Mouse (Mus musculus) granulocyte monocyte progenitor cell, adult 5-6 weeks (primary cell): ENCODE results near the gene Zfand2b. TPM values are rescaled to one million over a fixed set of nuclear protein-coding genes. Genes with fewer than 3 reads are reported as not detected.

ENCODE experiments used
- ATAC-seq: replicated peaks from 2 replicates; pipeline ENCODE4 v1.8.0; 2016; ENCODE audit warnings: mild to moderate bottlenecking, moderate TSS enrichment, inconsistent platforms; ENCODE audit not compliant: poor library complexity, severe bottlenecking
- total RNA-seq, 2 experiments: library from RNA; stranded (forward) in 1 of 2; stranded (reverse) in 1 of 2; fragments of 200-712, 200-1000 nt in 1 of 2; fragments of >200 nt in 1 of 2; fragmentation: Nextera tagmentation in 1 of 2; gene quantifications; 2 replicates each; pipeline ENCODE4 v1.2.3; 2014 to 2017

The Zfand2b gene
- total RNA-seq, 2 experiments from 2014 or later, result 9.5 to 19.0 TPM

DNA sequence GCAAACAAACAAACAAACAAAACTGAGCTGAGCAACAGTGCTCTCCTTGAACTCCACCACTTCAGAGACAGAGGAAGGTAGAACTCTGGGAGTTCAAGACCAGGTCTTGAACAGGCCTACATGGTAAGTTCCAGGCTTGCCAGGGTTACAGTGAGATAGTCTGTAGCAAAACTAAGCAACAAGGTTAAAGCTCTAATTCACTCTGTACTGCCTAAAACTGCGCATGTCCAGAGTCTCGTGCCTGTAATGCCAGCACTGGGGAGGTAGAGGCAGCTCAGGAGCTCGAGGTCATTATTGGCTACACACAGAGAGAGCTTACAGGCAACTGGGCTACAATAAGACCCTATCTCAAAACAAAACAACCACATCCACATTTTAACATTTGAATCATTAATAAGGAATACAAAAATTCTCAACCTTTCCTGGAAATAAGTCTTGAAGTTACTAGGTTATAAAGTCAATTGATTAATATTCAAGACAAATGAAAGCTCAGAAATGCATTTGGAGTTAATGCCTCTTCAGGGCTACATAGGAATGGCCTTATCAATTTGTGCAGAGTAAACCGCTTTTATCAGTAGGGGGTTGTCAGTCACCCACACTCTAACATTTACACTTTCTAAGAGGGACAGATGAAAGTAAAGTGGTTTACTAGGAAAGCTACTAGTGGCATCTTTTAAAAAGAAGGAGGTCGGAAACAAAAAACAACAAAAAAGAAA is 8.7 kb upstream of the Zfand2b start:
- no peak for ATAC-seq

DNA sequence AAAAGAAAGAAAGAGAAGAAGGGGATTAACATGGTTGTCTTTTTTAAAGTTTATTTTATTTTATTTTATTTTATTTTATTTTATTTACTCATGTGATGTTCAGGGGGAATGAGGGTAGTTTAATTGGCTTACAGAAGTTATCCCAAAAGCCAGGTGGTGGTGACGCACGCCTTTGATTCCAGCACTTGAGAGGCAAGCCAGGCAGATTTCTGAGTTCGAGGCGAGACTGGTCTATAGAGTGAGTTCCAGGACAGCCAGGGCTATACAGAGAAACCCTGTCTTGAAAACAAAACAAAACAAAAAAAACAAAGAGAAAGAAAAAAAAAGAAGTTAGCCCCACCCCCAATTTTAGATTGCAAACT is 8.2 kb upstream of the Zfand2b start:
- ATAC-seq, result no peak

DNA sequence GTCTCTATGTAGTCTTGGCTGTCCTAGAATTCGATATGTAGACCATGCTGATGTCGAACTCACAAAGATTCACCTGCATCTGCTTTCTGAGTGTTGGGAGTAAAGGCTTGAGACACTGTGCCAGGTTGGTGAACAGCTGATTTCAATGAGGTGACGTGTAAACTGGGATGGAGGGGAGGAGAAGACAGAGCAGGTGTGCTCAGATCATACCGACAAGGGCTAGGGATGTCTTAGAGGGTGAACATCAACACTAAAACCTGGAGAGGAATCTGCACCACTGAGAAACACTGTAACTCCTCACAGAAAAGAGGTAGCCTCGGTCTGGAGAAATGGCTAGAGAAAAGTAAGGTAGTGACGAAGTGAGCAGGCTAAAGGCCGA is 364 bp upstream of the Zfand2b start:
- ATAC-seq, result no peak

DNA sequence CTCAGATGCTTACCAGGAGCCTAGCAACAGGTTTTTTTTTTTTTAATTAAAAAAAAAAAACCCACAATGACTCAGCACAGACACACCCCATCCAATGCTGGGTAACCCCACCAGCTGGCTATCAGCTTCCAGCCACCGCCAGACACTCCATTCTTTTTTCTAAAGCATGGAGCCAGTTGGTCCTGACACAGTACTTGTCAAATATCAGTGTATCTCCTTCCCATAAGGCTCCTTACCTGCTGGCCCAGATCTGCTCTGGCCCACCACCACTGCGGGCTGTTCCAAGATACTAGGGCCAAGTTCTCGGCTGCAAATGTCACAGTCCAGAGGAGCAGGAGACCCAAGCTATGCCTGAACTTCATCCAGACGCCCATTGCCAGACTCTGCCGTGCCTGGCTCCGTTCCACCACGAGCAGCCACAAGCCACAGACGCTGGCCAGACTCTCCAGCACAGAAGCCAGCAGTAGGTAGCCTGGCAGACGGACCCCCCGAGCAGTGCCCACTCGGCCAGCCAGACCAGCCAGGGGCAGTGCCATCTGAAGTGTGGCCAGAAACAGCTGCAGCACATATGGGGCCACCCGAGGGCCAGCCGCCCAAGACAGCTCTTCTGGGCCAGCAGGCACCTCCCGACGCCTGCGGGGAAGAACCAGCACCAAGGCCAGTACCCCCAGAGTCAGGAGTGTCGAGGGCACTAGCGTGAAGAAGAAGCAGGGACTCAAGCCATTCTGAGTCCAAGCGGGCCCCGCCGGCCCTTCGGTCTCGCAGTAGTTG is 11.1 kb downstream of the Zfand2b start:
- ATAC-seq, result peak; percentile 67

DNA sequence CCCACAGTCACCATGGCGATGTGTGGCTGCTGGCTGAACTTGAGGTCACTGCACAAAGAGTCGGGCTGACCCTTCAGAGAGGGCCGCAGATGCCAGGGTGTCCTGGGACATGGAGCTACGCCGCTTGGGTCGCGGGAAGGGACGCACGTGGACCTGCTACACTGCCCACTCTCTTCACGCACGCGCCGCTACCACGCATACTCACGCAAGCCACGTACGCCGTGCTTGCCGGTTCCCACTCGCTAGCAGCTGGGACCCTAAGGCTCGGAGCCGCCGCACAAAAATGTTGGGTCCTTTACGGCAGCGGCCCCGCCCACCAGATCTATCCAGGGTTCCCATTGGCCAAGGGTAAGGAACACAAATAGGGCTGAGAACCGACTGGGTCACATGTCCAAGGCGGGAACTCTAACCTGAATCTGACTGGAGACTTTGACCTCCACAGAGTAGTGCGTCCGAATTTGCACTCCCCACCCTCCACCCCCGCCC is 11.7 kb downstream of the Zfand2b start, which contains the start of gene Abcb6:
Gene Abcb6 (minus strand): TSS at position 288 of the 486 bp plus-strand sequence.
- peak; percentile 90 for ATAC-seq

DNA sequence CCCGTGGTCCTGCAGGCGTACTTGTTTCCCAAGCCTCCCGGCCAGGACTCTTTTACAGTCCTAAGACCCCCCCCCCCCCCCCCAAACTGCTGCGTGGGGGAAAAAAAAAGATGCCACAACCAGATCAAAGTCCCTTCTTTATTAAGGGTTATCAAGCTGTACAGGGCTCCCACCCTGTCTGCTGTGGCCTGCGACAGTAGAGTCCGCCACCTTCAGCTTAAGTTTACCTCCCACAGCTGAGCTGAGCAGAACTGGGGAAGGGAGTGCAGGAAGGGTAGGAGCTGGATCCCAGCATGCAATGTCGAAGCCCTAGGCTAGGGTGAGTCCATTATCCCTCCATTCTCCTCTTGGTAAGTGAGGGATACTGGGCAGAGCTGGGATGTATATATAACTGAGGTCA is 12.3 kb downstream of the Zfand2b start:
- no peak for ATAC-seq

DNA sequence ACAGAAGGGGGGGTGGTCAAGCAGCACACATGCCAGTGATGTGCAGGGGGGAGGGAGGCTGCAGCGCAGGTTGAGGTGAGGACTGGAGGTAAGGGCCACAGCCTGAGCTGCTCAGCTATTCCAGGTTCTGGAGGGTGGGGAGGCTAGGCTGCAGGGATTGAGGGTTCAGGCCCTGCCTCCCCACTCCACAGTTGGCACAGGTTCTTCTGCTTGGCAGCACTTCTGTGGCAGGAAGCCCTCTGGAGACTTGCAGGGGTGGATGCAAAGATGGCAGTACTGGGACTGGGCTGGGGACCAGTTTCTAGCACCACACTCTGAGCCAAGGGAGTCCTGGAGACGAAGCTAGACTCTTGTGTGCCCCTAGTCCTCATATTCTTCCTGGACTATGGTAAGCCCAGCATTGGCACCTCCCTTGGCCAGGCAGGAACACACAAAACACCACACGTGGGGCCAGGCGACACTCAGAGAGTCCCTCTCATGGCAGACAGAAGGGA is 13.0 kb downstream of the Zfand2b start:
- ATAC-seq, result no peak

DNA sequence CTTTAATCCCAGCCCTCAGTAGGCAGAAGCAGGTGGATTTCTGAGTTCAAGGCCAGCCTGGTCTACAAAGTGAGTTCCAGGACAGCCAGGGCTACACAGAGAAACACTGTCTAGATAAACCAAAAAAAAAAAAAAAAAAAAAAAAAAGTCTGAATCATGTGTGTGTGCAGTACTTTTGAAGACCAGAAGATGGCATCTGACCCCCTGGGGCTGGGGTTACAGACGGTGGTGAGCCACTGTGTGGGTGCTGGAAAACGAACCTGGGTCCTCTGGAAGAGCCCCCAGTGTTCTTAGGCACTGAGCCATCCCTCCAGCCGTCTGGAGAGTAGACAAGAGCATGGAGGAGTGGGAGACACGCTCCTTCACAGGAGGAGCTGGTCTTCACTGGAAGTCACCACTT is 13.7 kb downstream of the Zfand2b start:
- ATAC-seq, result no peak

DNA sequence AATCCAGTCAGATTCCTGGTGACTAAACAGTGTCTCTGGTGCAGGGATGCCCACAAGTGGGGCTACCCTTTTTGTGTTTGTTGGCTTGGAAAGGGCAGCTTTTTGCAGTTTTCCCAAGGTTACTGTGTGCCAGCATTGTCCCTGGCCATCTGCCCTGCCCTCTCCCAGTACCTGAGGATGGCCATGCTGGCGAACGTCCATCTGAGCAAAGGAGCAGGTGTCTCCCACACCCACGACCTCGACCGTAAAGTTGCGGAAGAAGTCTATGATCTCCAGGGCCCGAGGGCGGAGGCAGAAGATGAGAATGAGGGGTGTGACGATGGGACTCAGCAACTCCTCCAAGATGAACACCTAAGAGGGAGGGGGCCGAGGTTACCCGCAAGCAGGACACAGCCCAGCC is 17.0 kb downstream of the Zfand2b start:
- ATAC-seq, result no peak

DNA sequence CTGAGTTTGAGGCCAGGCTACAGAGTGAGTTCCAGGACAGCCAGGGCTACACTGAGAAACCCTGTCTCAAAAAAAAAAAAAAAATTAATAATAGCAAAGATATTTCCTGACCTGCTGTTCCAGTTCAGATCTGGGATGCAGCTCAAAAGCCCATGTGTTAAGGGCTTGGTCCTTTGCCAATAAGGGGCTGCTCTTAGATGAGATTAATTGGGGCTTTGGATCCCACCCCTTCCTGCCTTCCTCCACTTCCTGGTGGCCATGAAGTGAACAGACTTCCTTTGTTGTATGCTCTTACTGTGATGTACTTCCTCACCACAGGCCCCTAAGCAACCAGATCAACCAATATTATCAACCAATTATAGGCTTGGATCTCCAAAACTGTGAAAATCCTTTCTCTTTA is 18.7 kb downstream of the Zfand2b start:
- ATAC-seq, result no peak

DNA sequence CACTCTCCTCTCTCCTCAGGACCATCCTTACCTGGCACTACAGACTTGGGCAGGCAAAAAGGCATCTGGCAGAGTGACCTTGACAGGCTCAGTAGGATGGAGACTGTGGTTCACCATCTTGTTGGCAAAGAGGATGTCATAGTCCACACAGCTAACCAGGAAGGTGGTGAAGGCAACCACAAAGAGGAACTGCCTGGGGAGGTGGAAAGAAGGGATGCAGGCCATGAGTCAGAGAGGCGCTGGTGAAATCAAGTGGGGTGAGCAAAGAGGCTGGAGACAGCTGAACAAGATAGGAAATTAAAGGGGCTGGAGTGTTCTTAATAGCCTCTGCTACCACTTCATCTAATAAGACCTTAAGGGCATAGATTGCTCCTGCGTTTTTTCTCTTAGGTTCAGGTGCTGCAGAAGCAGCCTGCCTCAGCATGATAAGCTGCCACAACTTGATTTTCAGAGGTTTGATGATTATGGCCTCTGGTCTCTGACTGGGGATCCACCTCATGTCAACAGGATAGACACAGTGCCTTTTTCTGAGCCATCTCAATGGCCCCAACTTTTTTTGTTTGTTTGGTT is 19.6 kb downstream of the Zfand2b start:
- ATAC-seq, result peak; percentile 74

DNA sequence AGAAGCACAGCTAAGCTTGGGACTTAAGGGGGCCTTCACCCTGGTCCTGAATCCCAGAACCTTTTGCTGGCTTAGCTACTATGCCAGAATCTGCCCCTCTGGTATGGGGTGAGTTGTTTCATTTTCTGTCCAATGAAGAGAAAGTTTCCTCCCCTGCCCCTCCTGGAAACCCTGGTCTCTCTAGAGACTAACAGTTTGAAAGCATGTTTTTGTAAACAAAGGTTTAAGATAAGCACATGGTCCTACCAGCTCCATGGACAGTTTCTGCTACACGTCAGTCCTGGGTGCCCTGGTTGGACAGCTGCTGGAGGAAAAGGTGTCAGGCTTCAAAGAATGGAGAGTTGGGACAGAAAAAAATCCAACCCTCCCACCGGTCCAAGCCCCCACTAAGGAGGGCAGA is 22.1 kb downstream of the Zfand2b start:
- ATAC-seq, result no peak

DNA sequence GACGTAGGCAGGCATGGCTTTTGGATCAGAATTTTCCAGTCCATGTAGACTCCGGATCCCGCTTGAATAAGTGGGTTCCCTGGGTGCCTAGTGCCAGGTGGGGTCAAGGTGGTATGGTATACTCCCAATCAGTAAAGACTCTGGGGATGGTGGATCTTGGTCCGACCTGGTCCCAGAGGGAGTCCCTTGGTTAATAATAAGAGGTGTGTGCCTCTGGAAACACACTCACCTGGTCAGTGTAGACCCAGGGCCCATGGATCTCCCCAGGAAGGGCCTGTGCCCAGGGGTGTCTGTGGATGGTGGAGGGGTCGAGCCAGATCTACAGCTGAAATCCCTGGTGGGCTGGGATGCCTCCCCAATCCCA is 22.8 kb downstream of the Zfand2b start:
- no peak for ATAC-seq

DNA sequence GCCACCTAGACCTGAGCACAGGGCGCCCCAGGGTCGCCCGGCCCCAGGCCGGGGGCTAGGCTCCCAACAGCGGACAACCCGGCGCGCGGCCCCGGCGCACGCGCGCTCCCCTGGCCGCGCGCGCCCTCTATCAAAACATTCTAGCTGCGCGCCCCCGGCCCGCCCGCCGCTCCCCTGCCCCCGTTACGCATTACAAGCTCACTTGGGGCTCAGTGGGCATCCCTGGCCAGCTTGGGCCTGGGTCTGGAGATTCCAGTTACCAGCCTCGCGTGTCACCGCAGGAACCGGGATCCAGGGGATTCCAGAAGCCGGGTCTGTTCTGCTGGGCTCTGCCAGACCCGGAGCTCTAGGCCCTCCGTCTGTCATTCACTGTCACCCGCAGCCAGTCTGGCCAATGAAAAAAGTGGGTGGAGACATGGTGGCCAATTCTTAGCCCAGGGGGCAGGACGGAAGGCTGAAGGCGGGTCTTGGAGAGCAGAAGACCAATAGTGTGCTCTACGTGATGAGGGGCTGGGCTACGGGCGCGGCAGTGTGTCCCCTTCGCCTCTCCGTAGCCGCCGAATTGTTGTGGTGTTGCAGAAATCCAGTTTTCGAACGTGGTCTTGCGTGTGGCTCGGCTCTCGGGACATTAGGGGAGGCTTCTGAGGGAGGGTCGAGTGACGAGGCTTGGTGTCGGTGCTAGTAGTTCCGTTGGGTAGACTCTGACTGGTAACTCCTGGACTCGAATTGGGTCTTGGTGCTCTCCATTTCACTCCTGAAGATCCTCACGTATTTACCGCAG is 23.4 kb downstream of the Zfand2b start, which contains the start of the genes Ankzf1 and Atg9a:
Gene Ankzf1 (plus strand): TSS at position 530 of the 781 bp plus-strand sequence.
Gene Atg9a (minus strand): TSS at position 575 of the 781 bp plus-strand sequence.
- peak; percentile 82 for ATAC-seq

DNA sequence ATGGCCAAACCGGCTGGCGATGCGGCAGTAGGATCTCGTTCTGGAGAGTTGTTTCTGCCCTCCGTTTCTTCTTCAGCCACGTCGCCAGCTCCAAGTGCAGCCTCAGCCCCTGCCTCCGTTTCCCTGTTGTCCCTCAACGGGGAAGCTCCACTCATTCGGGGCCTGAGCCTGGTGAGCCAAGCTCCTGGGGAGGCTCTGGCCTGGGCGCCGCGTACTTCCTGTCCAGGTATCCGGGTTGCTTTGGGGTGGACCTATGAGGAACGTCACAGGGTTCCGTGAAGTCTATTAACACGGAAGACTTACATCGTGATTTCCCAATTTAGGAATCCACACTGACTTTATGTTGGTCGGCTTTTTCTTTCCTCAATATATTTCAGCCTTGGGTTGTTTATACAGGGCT is 24.0 kb downstream of the Zfand2b start:
- ATAC-seq, result peak; percentile 62

DNA sequence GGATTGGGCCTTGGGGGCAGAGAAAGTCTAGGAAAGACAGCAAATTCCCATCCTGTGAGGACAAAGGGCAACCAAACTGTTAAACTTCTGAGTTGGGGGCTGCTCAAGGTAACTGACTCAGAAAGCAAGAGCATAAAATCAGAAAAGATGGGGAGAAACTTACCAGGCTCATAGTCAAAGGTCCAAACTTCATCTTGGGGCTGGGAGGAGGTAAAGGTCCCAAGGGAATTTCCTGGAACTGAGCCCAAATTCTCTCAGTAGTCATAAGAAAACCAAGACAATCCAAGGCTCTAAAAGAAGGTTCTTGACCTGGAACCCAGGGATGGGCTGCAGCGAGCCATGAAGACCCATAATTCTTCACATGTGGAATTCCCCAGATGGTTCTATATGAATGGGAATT is 32.8 kb downstream of the Zfand2b start:
- ATAC-seq, result no peak

DNA sequence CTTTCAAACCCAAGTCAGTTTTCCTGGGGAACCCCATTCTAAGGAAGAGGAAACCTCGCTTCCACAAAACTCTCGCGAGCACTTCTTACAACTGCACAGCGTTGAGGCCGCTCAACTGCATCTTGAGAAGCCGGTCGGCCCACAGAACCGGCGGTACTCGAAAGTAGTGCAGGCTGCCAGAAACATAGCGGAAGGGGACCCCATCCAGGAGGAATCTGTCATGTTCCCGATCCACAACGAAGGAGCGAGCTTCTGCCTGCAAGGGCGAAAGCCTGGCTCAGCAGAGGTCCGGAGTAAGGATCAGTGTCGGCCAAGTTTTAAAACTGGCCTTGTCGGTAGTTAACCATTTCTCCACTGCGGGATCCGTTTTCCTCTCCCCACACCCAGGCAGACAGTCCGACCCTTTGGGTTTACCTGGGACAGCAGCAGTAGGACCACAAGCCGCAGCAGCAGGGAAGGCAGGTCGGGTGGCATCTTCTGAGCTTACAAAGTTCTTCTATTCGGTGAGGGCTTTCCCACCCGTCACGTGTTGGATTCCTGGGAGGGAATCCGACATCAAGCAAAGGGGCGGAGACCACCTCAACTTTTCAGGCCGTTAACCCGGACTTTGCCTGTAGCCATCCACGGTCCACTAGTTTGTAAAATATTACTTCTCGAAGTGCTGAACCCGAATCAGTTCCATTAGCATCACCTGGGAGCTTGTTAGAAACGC is 40.7 kb downstream of the Zfand2b start:
- ATAC-seq, result peak; percentile 18

DNA sequence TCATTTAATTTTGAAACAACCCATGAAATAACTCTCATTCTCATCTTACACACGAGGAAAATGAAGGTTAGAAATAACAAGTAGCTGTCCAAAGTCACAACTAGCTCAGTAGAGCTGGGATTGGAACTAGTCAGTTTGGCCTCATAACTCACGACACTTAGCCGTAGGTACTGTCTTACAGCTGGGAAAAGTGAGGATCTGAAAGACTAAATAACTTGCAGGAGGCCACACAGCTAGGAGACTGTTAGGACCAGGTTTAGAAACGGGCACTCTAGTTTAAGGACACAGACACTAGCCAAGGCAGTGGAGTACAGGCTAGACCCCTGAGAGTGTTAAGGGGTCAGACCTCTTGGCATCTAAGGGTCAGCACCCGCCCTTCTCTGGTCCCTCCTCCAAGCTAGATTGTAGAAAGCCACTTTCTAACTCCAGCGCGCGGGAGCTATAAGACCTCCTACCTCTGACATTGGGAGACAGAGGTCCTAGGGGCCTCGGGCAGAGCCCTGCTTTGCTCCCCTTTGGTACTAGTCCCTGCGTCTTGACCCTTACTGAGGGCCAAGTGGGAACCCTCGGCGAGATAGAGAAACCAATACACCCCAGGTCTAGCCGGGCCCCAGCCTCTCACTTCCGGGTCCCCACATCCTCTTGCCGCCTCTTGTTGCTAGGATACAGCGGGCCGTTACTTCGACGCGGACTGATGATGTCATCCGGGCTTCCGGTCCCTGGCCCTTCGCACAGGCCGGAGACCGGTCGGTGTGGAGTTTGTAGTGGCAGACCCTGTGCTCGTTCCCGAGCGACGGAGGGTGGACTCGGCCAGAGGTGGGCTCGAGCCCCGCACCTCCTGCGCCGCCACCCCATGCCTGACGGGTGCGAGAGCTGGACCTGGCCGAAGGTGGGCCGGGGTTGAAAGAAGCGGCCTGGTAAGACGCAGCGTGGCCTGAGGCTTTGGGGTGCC is 42.0 kb downstream of the Zfand2b start, which contains the start of the genes Glb1l and Stk16:
Gene Glb1l (minus strand): TSS at position 678 of the 952 bp plus-strand sequence.
Gene Stk16 (plus strand): TSS at position 703 of the 952 bp plus-strand sequence.
- peak; percentile 65 for ATAC-seq
